Mouse (Mus musculus): Measurements from ENCODE around the gene Ccdc181. TPM values are rescaled to one million over a fixed set of nuclear protein-coding genes. Genes with fewer than 3 reads are reported as not detected.
A peak's percentile ranks its signal among the peaks of the same experiment; 100 is the strongest.

Gene Ccdc181
- polyA plus RNA-seq, 1 experiment from 2014 or later = 11.0 TPM

DNA sequence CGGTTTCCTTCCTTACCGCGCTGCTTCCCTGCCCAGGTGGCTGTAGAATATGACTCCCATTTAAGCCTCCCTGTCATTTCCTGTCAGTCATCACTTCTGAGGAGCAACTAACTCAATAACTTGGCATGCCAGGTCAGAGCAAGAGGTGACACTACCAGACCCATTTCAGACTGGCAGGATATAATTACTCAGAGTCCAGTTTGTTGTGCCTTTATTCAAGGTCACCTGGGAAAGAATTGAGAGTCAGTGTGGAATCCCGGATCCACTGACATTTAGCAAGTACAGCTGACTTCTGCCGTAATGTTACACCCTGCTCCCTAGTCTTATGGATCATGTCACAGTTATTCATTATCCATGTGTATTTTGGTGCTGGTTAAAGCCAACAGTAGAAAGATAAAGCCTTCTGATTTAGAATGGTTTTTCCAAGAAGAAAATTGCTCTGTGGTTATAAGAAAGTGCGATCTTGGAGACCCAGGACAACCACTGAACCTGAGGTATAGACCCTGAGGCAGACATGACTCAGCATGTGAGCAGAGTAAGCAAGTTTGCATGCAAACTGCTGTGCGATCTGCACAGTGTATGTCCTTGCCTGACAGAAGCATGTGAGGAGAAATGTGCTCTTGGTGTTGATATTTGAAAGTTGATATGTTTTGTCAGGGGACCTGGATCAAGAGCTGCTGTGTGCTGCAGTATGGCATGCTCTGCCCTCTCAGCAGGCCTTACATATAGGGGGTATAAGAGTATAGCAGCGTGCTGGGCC, 24.8 kb upstream of the Ccdc181 start:
- no peaks in the 10 kb centered on the region for H3K36me3 ChIP-seq
- no peaks in the 10 kb centered on the region for H3K9me3 ChIP-seq (replicated peaks)
- H3K27ac ChIP-seq = no peak overlapping the region
- H3K4me3 ChIP-seq (replicated peaks) = peak overlapping the region; percentile 62
- ATAC-seq (replicated peaks; ENCODE audit: low FRiP score) = no peak
- H3K4me2 ChIP-seq = peak overlapping the region; percentile 78
- H3K4me1 ChIP-seq = peaks cover 24% of the 10 kb centered on the region
- H3K27me3 ChIP-seq = no peaks in the 10 kb centered on the region
- 44% methylated on average over 8 of the region's 8 CpGs for WGBS
- no peak overlapping the region; the same call in 1 of the 2 replicates for H3K9ac ChIP-seq

DNA sequence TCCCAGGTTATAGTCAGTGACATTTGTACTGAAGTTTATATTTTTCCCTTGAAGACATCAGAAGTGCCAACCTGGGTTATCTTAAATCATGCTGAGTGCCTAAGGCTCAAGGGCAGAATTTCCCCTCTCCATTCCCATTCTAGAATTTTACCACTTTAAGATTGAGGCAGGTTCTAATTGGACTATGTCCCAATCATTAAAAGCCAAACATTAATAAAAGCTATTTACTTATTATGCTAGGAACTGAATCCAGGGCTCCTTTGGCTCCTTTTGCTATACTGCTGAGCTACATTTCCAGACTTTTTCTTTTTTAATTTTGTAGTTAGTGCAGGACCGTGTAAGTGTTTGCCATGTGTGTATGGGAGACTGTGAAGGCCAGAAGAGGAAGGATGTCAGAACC, 23.9 kb upstream of the Ccdc181 start:
- no peaks in the 10 kb centered on the region for H3K27me3 ChIP-seq
- H3K9ac ChIP-seq = no peak overlapping the region
- H3K4me3 ChIP-seq (replicated peaks) = no peak overlapping the region
- no peak overlapping the region for H3K4me2 ChIP-seq
- H3K27ac ChIP-seq = no peak overlapping the region
- H3K36me3 ChIP-seq = no peaks in the 10 kb centered on the region
- 82% methylated on average over 1 of the region's 1 CpGs for WGBS
- no peak for ATAC-seq (replicated peaks; ENCODE audit: low FRiP score)
- H3K9me3 ChIP-seq (replicated peaks) = no peaks in the 10 kb centered on the region
- H3K4me1 ChIP-seq = peaks cover 24% of the 10 kb centered on the region

DNA sequence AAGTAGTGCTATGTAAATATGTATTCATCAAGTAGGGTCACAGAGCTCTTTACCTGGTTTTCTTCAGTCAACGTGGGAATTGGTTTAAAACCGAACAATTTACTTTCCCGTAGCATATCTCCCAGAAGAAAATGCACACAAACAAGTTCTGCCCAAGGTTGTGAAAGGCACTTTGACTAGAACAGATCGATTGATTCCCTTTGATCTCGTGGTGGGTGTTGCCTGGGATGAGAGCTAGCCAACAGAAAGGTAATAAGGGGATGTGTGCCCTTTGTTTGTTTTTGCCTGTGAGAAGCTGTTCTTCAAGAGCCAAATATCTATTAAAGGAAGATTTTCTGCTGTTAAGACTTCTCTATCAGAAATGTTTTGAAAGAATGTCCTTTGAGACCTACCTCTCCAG, 22.8 kb upstream of the Ccdc181 start:
- H3K4me1 ChIP-seq = peaks cover 21% of the 10 kb centered on the region
- no peak overlapping the region for H3K4me3 ChIP-seq (replicated peaks)
- H3K27me3 ChIP-seq = no peaks in the 10 kb centered on the region
- no peak overlapping the region for H3K4me2 ChIP-seq
- no peak overlapping the region for H3K27ac ChIP-seq
- no peak overlapping the region for H3K9ac ChIP-seq
- H3K36me3 ChIP-seq = peaks cover 7% of the 10 kb centered on the region
- no peaks in the 10 kb centered on the region for H3K9me3 ChIP-seq (replicated peaks)
- ATAC-seq (replicated peaks; ENCODE audit: low FRiP score) = no peak
- 57% methylated on average over 5 of the region's 5 CpGs for WGBS

DNA sequence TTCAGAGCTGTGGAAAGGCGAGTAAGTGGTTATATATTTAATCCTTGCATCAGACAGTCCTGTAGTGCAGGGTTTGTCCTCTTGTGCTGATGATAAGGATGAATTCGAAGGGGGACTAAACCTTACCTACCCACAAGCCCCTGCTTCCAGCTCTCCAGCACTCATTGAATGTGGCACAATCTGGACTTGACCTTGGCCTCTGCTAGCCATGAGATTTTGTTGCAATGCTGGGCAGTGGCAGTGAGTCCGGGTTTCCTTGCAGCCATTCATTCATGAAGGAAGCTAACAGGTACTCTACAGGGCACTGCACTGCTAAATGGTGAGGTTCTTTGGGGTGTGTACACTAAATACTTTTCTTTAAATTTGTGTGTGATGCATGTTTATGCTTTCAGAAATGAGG, 20.5 kb upstream of the Ccdc181 start:
- Histone ChIP-seq H3K27ac (no peak overlapping the region), H3K4me3 (replicated peaks) (no peak overlapping the region), H3K9ac (no peak overlapping the region), H3K4me2 (no peak overlapping the region), H3K27me3 (no peaks in the 10 kb centered on the region), H3K9me3 (replicated peaks) (no peaks in the 10 kb centered on the region), H3K36me3 (peaks cover 7% of the 10 kb centered on the region), H3K4me1 (peaks cover 12% of the 10 kb centered on the region)
- 80% methylated on average over 3 of the region's 3 CpGs for WGBS
- no peak for ATAC-seq (replicated peaks; ENCODE audit: low FRiP score)

DNA sequence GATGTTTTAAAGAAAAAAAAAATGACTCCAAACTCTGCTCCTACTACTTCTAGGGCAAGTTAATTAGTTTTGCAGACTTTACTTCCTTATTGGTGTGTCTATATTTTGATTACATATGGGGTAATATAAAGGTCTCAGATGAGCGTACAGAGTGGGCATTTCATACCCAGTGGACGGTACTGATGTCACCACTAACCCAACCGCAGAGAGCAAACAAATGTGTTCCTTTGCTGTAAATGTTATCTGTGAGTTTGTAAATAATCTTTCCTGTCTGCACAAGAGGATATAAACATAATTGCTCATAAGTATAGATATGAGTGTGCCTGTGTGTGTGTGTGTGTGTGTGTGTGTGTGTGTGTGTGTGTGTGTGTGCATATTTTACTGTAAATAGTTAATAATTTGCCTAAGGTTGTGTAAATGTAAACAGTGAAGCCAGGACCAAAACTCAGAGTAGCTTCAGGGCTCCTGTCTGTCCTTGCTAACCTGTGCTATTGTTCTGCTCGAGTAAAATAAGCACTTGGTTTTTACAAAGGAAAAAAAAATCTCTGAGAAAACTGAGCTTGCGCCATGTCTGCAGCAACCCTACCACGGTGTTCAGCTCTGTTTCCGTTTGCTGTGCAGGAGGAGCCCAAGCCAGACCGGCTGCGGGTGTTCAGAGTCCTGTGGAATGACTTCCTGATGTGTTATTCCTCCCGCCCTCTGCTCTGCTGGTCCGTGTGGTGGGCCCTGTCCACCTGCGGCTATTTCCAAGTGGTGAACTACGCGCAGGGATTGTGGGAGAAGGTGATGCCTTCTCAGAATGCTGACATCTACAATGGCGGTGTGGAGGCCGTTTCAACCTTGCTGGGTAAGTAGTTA, 15.0 kb upstream of the Ccdc181 start:
- peak overlapping the region; percentile 48; the same call in 1 of the 2 replicates for H3K27ac ChIP-seq
- H3K9me3 ChIP-seq (replicated peaks) = no peaks in the 10 kb centered on the region
- H3K27me3 ChIP-seq = no peaks in the 10 kb centered on the region
- WGBS = 72% methylated on average over 16 of the region's 16 CpGs
- no peak overlapping the region for H3K4me2 ChIP-seq
- ATAC-seq (replicated peaks; ENCODE audit: low FRiP score) = 0 out of 2 replicates have a peak, but pooled peaks have one; percentile 22
- H3K4me1 ChIP-seq = no peaks in the 10 kb centered on the region
- H3K9ac ChIP-seq = no peak overlapping the region
- H3K4me3 ChIP-seq (replicated peaks) = no peak overlapping the region
- H3K36me3 ChIP-seq = peaks cover 40% of the 10 kb centered on the region

DNA sequence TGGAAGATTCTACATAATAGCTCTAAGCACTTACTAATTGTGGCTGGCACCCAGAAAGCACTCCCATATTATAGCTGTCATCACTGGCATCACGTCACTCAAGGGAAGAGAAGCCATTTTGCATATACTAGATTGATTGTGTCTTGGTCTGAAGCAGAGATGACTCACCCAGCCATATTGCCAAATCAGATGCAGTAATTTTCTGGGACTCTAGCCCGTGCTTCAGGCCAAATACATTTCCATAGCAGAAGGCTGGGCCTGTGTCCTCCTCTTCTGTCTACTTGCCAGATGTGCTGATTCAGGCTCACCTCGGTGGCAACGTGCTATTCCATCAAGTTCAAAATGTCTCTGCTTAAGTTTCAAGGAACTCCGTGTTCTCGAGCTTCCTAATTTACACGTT, 13.8 kb upstream of the Ccdc181 start:
- Histone ChIP-seq H3K27me3 (no peaks in the 10 kb centered on the region), H3K4me3 (replicated peaks) (no peak overlapping the region), H3K9me3 (replicated peaks) (no peaks in the 10 kb centered on the region), H3K9ac (no peak overlapping the region), H3K27ac (no peak overlapping the region), H3K4me1 (no peaks in the 10 kb centered on the region), H3K36me3 (peaks cover 40% of the 10 kb centered on the region), H3K4me2 (no peak overlapping the region)
- WGBS = 88% methylated on average over 7 of the region's 7 CpGs
- no peak for ATAC-seq (replicated peaks; ENCODE audit: low FRiP score)

DNA sequence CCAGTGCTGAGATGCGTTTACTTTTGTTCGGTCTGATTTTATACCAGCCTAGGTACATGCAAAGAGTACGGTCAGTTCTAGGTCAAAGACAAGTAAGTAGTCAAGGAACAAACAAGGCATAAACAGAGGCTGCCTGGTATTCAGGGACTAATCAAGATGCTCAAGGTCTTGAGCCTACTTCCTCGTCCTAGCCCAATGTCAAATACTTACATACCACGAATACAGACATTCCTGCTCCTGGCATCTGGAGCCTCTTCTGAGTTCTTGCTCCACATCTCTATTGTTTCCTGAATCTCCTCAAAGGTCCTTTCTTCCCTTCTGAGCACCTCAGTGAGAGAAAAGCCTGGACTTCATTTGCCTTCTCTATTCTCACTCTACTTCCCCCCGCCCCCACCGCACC, 4.4 kb upstream of the Ccdc181 start:
- Histone ChIP-seq H3K4me2 (no peak overlapping the region), H3K27me3 (no peaks in the 10 kb centered on the region), H3K27ac (no peak overlapping the region), H3K4me1 (peaks cover 4% of the 10 kb centered on the region; the same call in 1 of the 2 replicates), H3K4me3 (replicated peaks) (no peak overlapping the region), H3K9me3 (replicated peaks) (no peaks in the 10 kb centered on the region), H3K36me3 (no peaks in the 10 kb centered on the region), H3K9ac (no peak overlapping the region)
- WGBS = 83% methylated on average over 7 of the region's 7 CpGs
- ATAC-seq (replicated peaks; ENCODE audit: low FRiP score) = no peak

DNA sequence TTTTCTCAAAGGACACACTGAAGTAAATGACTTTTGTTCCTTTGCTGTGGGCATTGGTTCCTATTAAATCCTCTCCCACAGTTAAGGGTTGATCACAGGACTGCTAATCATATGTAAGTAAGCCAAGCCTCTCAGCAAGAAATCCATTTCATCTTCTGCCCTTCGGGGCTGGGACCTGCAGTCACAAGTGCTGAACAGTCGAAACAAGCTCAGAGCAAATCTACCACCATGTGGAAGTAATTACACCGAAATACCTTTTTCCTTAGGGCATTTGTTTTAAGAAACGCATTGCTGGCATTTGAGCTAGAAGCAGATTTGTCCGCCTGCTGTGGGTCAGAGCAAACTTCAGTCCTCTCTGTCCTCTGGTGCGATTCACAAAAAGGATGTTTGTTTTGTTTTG, 1.7 kb upstream of the Ccdc181 start:
- H3K36me3 ChIP-seq = no peaks in the 10 kb centered on the region
- no peak overlapping the region for H3K27ac ChIP-seq
- ATAC-seq (replicated peaks; ENCODE audit: low FRiP score) = no peak
- no peaks in the 10 kb centered on the region for H3K27me3 ChIP-seq
- H3K9ac ChIP-seq = no peak overlapping the region
- H3K4me3 ChIP-seq (replicated peaks) = no peak overlapping the region
- no peaks in the 10 kb centered on the region for H3K9me3 ChIP-seq (replicated peaks)
- H3K4me1 ChIP-seq = peaks cover 5% of the 10 kb centered on the region; the same call in 1 of the 2 replicates
- WGBS = 71% methylated on average over 6 of the region's 6 CpGs
- H3K4me2 ChIP-seq = no peak overlapping the region

DNA sequence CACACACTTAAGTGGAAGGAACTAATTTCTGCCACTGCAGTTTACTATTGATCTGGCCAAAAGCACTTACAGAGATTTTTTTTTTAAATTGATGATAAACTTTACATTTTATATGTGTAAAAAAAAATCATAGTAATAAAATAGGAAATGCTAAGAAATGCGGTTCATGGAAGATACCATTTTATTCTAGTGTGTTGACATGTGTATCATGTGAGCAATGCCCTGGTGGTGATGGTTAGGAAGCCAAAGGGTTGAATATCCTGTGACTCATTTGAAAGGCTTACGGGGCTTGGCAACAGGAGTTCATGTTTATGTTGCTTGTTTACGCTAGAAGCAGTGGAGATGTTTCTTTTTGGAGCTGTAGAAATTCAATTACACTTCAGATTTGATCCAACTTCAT, 1.2 kb downstream of the Ccdc181 start:
- Histone ChIP-seq H3K4me3 (replicated peaks) (no peak overlapping the region), H3K4me2 (no peak overlapping the region), H3K27me3 (no peaks in the 10 kb centered on the region), H3K36me3 (no peaks in the 10 kb centered on the region), H3K4me1 (peaks cover 5% of the 10 kb centered on the region; the same call in 1 of the 2 replicates), H3K27ac (no peak overlapping the region), H3K9ac (no peak overlapping the region), H3K9me3 (replicated peaks) (no peaks in the 10 kb centered on the region)
- 89% methylated on average over 3 of the region's 3 CpGs for WGBS
- no peak for ATAC-seq (replicated peaks; ENCODE audit: low FRiP score)

DNA sequence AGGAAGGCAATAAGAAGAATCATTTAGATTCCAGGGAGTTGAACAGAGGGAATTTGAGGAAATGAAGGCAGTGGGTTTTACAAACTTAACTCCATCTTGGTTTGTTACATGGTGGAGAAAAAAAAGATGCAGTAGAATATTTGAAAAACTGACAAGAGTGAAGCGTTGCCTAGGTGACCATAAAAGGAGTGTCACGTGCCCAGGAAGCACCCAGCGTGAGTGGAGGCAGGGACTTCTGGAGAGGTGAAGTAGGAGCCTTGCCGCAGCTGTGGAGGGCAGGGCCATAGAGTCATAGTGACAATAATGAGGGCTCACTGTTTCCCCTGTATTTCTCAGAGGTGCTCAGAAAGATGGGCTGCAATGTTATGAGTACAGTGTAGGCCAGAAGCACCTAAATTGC, 3.9 kb downstream of the Ccdc181 start:
- Histone ChIP-seq H3K4me3 (replicated peaks) (no peak overlapping the region), H3K4me1 (peaks cover 5% of the 10 kb centered on the region; the same call in 1 of the 2 replicates), H3K36me3 (0 out of 2 replicates have a peak, but pooled peaks cover 3% of the 10 kb centered on the region), H3K9ac (no peak overlapping the region), H3K27me3 (no peaks in the 10 kb centered on the region), H3K4me2 (no peak overlapping the region), H3K27ac (no peak overlapping the region), H3K9me3 (replicated peaks) (no peaks in the 10 kb centered on the region)
- ATAC-seq (replicated peaks; ENCODE audit: low FRiP score) = no peak
- WGBS = 69% methylated on average over 4 of the region's 4 CpGs

DNA sequence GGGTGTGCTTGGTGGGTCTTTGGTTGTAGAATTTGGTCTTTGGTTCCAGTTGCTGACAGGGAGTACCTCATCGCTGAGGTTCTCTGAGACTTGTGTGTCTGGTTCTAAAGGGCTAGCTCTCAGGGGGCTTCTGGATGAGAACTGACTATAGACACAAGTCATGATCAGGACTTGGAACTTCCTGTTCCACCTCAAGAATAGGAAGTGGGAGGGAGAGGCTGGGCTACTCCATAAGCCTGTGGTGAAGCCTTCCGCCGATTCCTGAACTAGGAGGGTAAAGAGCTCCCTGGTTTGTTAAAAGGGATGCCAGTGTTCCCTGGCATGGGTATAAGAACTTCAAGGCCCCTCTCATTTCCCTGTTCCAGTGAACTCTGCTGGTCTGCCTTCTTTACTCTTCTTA, 8.6 kb downstream of the Ccdc181 start:
- no peaks in the 10 kb centered on the region for H3K9me3 ChIP-seq (replicated peaks)
- H3K27me3 ChIP-seq = no peaks in the 10 kb centered on the region
- H3K4me1 ChIP-seq = peaks cover 5% of the 10 kb centered on the region; the same call in 1 of the 2 replicates
- no peak overlapping the region for H3K4me2 ChIP-seq
- no peak for ATAC-seq (replicated peaks; ENCODE audit: low FRiP score)
- H3K27ac ChIP-seq = no peak overlapping the region
- H3K36me3 ChIP-seq = 0 out of 2 replicates have a peak, but pooled peaks cover 3% of the 10 kb centered on the region
- no peak overlapping the region for H3K9ac ChIP-seq
- 93% methylated on average over 3 of the region's 3 CpGs for WGBS
- no peak overlapping the region for H3K4me3 ChIP-seq (replicated peaks)

DNA sequence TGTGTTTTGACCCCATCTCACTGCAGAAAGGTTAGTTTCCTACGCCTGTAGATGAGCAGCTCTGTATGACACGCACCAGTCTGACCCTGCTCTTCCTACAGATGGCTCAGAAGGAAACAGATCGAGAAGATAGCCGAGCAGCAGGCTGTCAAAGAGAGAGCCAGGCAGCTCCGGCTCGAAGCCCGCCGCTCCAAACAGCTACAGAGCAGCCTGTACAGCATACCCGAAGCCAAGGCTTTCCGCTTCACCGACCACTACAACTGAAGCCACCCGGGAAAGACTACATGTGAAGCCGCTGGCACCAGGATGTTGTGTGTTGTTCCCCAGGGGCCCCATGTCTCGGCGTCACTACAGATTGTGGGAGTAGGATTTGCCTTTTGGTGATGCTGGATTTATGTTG, 12.0 kb downstream of the Ccdc181 start:
- Histone ChIP-seq H3K36me3 (peaks cover 27% of the 10 kb centered on the region), H3K4me2 (peak overlapping the region; percentile 27), H3K4me3 (replicated peaks) (no peak overlapping the region), H3K4me1 (peaks cover 5% of the 10 kb centered on the region; the same call in 1 of the 2 replicates), H3K27me3 (no peaks in the 10 kb centered on the region), H3K9ac (no peak overlapping the region), H3K9me3 (replicated peaks) (no peaks in the 10 kb centered on the region), H3K27ac (no peak overlapping the region; the same call in 1 of the 2 replicates)
- ATAC-seq (replicated peaks; ENCODE audit: low FRiP score) = peak; percentile 73; the same call in 1 of the 2 replicates
- WGBS = 36% methylated on average over 15 of the region's 15 CpGs

All from kidney, embryonic 15.5 days (tissue).